Mouse (Mus musculus) G1E (cell line): ENCODE data around the gene Lrmda.

ENCODE experiments used
- CTCF ChIP-seq: IDR thresholded peaks from 2 replicates; pipeline ENCODE4 v1.5.1; 2012; ENCODE audit warnings: low read depth, low read length, inconsistent platforms, mixed read lengths
- GATA1 ChIP-seq: IDR thresholded peaks from 2 replicates; pipeline ENCODE4 v1.6.1; 2012; ENCODE audit warnings: borderline replicate concordance, low read length, inconsistent platforms, mixed read lengths
- GATA2 ChIP-seq: IDR thresholded peaks from 2 replicates; pipeline ENCODE4 v1.6.1; 2012; ENCODE audit warnings: low read depth, low read length, inconsistent platforms, borderline replicate concordance
- POLR2AphosphoS5 ChIP-seq: IDR thresholded peaks from 2 replicates; pipeline ENCODE4 v1.6.1; 2012; ENCODE audit warnings: low read depth, low read length, inconsistent platforms; ENCODE audit not compliant: insufficient replicate concordance
- TAL1 ChIP-seq: conservative IDR thresholded peaks from 2 replicates; pipeline ENCODE4 v1.6.1; 2012; ENCODE audit warnings: low read depth, low read length, inconsistent platforms, mixed read lengths

GRCm38 (mm10) chr14:22887182-22887581 is 867.7 kb downstream of the Lrmda start:
- no peak for TF ChIP-seq CTCF
- TF ChIP-seq GATA1: no peak
- TF ChIP-seq POLR2AphosphoS5: no peak
- no peak for TF ChIP-seq TAL1
- TF ChIP-seq GATA2: no peak
